Comparison of ENCODE assay signal across 8 mouse cellular contexts in the genomic region with DNA sequence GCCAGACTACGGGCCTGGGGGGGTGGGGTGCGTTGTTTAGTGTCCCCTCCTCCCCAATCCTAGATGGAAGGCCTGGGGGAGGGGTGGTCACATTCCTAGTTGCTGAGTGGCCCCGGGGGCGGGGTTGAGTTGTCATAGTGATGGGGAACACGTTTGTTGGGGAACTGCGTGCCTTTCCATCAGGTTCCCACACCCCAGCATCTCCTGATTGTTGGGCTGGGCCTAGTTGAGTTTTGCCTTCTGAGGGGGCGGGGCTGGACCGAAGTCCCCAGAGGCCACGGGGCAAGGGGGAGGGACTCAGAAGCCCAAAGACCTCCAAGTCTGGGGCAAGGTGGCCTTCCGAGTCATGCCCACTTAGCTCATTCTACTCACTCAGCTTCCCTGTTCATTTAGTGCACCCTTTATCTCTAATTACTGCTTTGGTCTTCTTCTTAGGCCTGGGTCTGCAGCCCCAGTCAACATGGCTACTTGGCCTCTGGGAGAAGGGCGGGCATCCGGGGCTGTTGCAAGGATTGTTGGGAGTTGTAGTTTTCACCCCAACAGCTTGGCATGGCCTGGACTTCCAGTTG. TPM values are rescaled to one million over a fixed set of nuclear protein-coding genes. Genes with fewer than 3 reads are reported as not detected.
DNase-seq lines count a peak whose midpoint lies in the region; ATAC-seq and TF ChIP-seq lines count a peak whose summit lies in the region.

No protein-coding gene starts in this region.

- TF ChIP-seq RAD21 in CH12.LX (IDR thresholded peaks at IDR 0.05; ENCODE audit: low read depth, low read length): no peak

- H3K27me3 ChIP-seq in CH12.LX (replicated peaks): no peaks in the 10 kb centered on the region
- no peaks in the 10 kb centered on the region for H3K27me3 ChIP-seq in heart, embryonic 15.5 days
- H3K27me3 ChIP-seq in lung, embryonic 15.5 days: no peaks in the 10 kb centered on the region

- H3K9ac ChIP-seq in CH12.LX (ENCODE audit: insufficient read depth, low read depth): peak overlapping the region; percentile 31
- H3K9ac ChIP-seq in heart, embryonic 15.5 days: peak overlapping the region; percentile 53
- H3K9ac ChIP-seq in lung, embryonic 15.5 days: peak overlapping the region; percentile 36

- no peak for TF ChIP-seq POLR2A in CH12.LX (IDR thresholded peaks at IDR 0.05; ENCODE audit: low read depth, low read length)
- no peak for TF ChIP-seq POLR2A in embryonic fibroblast, embryonic 13.5 days (IDR thresholded peaks at IDR 0.05; ENCODE audit: low read depth, low read length)

- H3K4me2 ChIP-seq in CH12.LX (ENCODE audit: insufficient read depth, low read depth, poor library complexity, severe bottlenecking): peak overlapping the region; percentile 58
- peak overlapping the region; percentile 78 for H3K4me2 ChIP-seq in heart, embryonic 15.5 days
- H3K4me2 ChIP-seq in lung, embryonic 15.5 days: peak overlapping the region; percentile 74

- WGBS in heart, embryonic 15.5 days: 11% methylated on average over 12 of the region's 12 CpGs
- 8% methylated on average over 12 of the region's 12 CpGs for WGBS in lung, embryonic 15.5 days

- peaks cover 68% of the 10 kb centered on the region for H3K79me2 ChIP-seq in CH12.LX (replicated peaks; ENCODE audit: control insufficient read depth, extremely low read depth, insufficient read depth, poor library complexity, severe bottlenecking)

- dilution Hi-C loops in CH12.LX (cut with MboI; ENCODE audit: extremely low pct_ligation_motif_present, extremely low pct_unique_long_range_greater_than_20kb, low sequenced_read_pairs): no loop called here

- TF ChIP-seq CTCF in CH12.LX (conservative IDR thresholded peaks at IDR 0.05 in 1 of 2, IDR thresholded peaks at IDR 0.05 in 1 of 2; ENCODE audit: low read depth in 2 of 2, low read length in 2 of 2): no peak
- no peak for TF ChIP-seq CTCF in embryonic fibroblast, embryonic 13.5 days (IDR thresholded peaks at IDR 0.05; ENCODE audit: borderline replicate concordance, insufficient read depth, low read length)

- H3K4me3 ChIP-seq in CH12.LX (replicated peaks in 1 of 3; ENCODE audit: low read depth in 2 of 3, low read length in 2 of 3, poor library complexity in 1 of 3): peak overlapping the region in 2 of 3 experiments; percentile 9 to 25
- peak overlapping the region; percentile 37 for H3K4me3 ChIP-seq in embryonic fibroblast, embryonic 13.5 days (ENCODE audit: insufficient read depth, low read length)
- peak overlapping the region; percentile 52 for H3K4me3 ChIP-seq in heart, embryonic 15.5 days
- peak overlapping the region; percentile 40 for H3K4me3 ChIP-seq in lung, embryonic 15.5 days

- no peak for TF ChIP-seq EP300 in CH12.LX (IDR thresholded peaks at IDR 0.05; ENCODE audit: low read length)

- H3K36me3 ChIP-seq in CH12.LX (replicated peaks in 1 of 2; ENCODE audit: control insufficient read depth in 1 of 2, insufficient read depth in 1 of 2, low read length in 1 of 2): peaks cover 26 to 48% of the 10 kb centered on the region in 2 experiments
- peaks cover 21% of the 10 kb centered on the region for H3K36me3 ChIP-seq in heart, embryonic 15.5 days
- H3K36me3 ChIP-seq in lung, embryonic 15.5 days: peaks cover 28% of the 10 kb centered on the region

- DNase-seq in CH12.LX (ENCODE audit: extremely low read depth): peak; percentile 59
- peak; percentile 81 for DNase-seq in adrenal gland, postnatal 25 days
- peak; percentile 94 for DNase-seq in kidney, postnatal 10 days
- DNase-seq in ovary, adult 18-20 months (ENCODE audit: low spot score): peak; percentile 73
- peak; percentile 83 to 86 for DNase-seq in urinary bladder, postnatal 36 days (ENCODE audit: low spot score in 2 of 2)

- H3K9me3 ChIP-seq in CH12.LX (replicated peaks; ENCODE audit: low read length): no peaks in the 10 kb centered on the region
- H3K9me3 ChIP-seq in heart, embryonic 15.5 days (replicated peaks): no peaks in the 10 kb centered on the region
- H3K9me3 ChIP-seq in lung, embryonic 15.5 days: no peaks in the 10 kb centered on the region

- ATAC-seq in heart, embryonic 15.5 days (replicated peaks; ENCODE audit: insufficient number of reproducible peaks, insufficient read depth, low FRiP score, low read depth): peak; percentile 15
- peak; percentile 29 for ATAC-seq in lung, embryonic 15.5 days (ENCODE audit: borderline replicate concordance, extremely low read depth, low FRiP score, low TSS enrichment)

- in situ Hi-C loops in CH12.LX (cut with MboI; ENCODE audit: low pct_ligation_motif_present, low pct_unique_long_range_greater_than_20kb, low sequenced_read_pairs): no loop called here

- H3K4me1 ChIP-seq in CH12.LX (ENCODE audit: control insufficient read depth in 1 of 2, insufficient read depth in 2 of 2): peaks cover 10 to 46% of the 10 kb centered on the region in 2 experiments
- H3K4me1 ChIP-seq in embryonic fibroblast, embryonic 13.5 days (ENCODE audit: control insufficient read depth, insufficient read depth, low read length): peaks cover 10% of the 10 kb centered on the region
- peaks cover 38% of the 10 kb centered on the region for H3K4me1 ChIP-seq in heart, embryonic 15.5 days (replicated peaks)
- H3K4me1 ChIP-seq in lung, embryonic 15.5 days: peaks cover 41% of the 10 kb centered on the region

- H3K27ac ChIP-seq in CH12.LX (ENCODE audit: insufficient read depth, low read depth): peak overlapping the region; percentile 30; the same call in 1 of the 2 replicates
- peak overlapping the region; percentile 93 for H3K27ac ChIP-seq in embryonic fibroblast, embryonic 13.5 days (ENCODE audit: insufficient read depth, low read length)
- peak overlapping the region; percentile 97 for H3K27ac ChIP-seq in heart, embryonic 15.5 days
- H3K27ac ChIP-seq in lung, embryonic 15.5 days: peak overlapping the region; percentile 96

TF ChIP-seq in CH12.LX, 34 proteins besides CTCF, POLR2A, EP300 and RAD21 (continues in another document):
- TF ChIP-seq UBTF (IDR thresholded peaks at IDR 0.05; ENCODE audit: low read depth, low read length) (no peak), USF2 (conservative IDR thresholded peaks at IDR 0.05; ENCODE audit: low read depth, low read length) (no peak), CHD2 (IDR thresholded peaks at IDR 0.05; ENCODE audit: low read length) (0 out of 2 replicates have a peak, but pooled peaks have one; percentile 28), ETS1 (conservative IDR thresholded peaks at IDR 0.05; ENCODE audit: low read depth, low read length) (no peak), E2F4 (IDR thresholded peaks at IDR 0.05; ENCODE audit: insufficient replicate concordance, low read depth, low read length) (no peak), ELF1 (IDR thresholded peaks at IDR 0.05; ENCODE audit: low read depth, low read length) (no peak), NRF1 (IDR thresholded peaks at IDR 0.05; ENCODE audit: low read depth, low read length) (0 out of 2 replicates have a peak, but pooled peaks have one; percentile 36), TCF12 (IDR thresholded peaks at IDR 0.05; ENCODE audit: low read depth, low read length) (no peak), USF1 (IDR thresholded peaks at IDR 0.05; ENCODE audit: low read depth, low read length) (no peak), RCOR1 (conservative IDR thresholded peaks at IDR 0.05; ENCODE audit: low read depth, low read length) (no peak)

RNA-seq across cellular contexts. Expression of gene Hdgf, which starts 4.5 kb away (rescaled TPM):
- total RNA-seq in CH12.LX (2012; rRNA removed) (199 and 223 TPM in 2 replicates), CH12.LX (2014; rRNA removed) (215 and 219 TPM in 2 replicates)
- polyA plus RNA-seq in CH12.LX (2012; ENCODE audit: insufficient read length, low read depth): 468 and 755 TPM in 2 replicates
- total RNA-seq in adrenal gland, postnatal 25 days (2021): 173 and 198 TPM in 2 replicates
- 267 and 287 TPM in 2 replicates for polyA plus RNA-seq in embryonic fibroblast, embryonic 13.5 days (2011; ENCODE audit: insufficient read length, low read depth, missing spikeins)
- 134 and 161 TPM in 2 replicates for polyA plus RNA-seq in heart, embryonic 15.5 days (2015; fragmentation: Nextera tagmentation; extraction: Ambion mirVana)
- polyA plus RNA-seq in lung, embryonic 15.5 days (2015; fragmentation: Nextera tagmentation; extraction: Ambion mirVana): 258 and 260 TPM in 2 replicates

RNA-seq across cellular contexts. Expression of gene Mrpl24, which starts 8.6 kb away (rescaled TPM):
- total RNA-seq in CH12.LX (2012; rRNA removed) (160 and 176 TPM in 2 replicates), CH12.LX (2014; rRNA removed) (166 and 168 TPM in 2 replicates)
- 123 and 156 TPM in 2 replicates for polyA plus RNA-seq in CH12.LX (2012; ENCODE audit: insufficient read length, low read depth)
- 113 and 156 TPM in 2 replicates for total RNA-seq in adrenal gland, postnatal 25 days (2021)
- 130 and 167 TPM in 2 replicates for polyA plus RNA-seq in embryonic fibroblast, embryonic 13.5 days (2011; ENCODE audit: insufficient read length, low read depth, missing spikeins)
- polyA plus RNA-seq in heart, embryonic 15.5 days (2015; fragmentation: Nextera tagmentation; extraction: Ambion mirVana): 59.2 and 60.6 TPM in 2 replicates
- polyA plus RNA-seq in lung, embryonic 15.5 days (2015; fragmentation: Nextera tagmentation; extraction: Ambion mirVana): 70.5 and 70.9 TPM in 2 replicates

RNA-seq across cellular contexts. Expression of gene Isg20l2, which starts 19.5 kb away (rescaled TPM):
- total RNA-seq in CH12.LX (2012; rRNA removed): 40.8 and 52.9 TPM in 2 replicates
- total RNA-seq in CH12.LX (2014; rRNA removed): 68.8 and 76.2 TPM in 2 replicates
- 44.5 and 45.0 TPM in 2 replicates for polyA plus RNA-seq in CH12.LX (2012; ENCODE audit: insufficient read length, low read depth)
- total RNA-seq in adrenal gland, postnatal 25 days (2021): 22.7 and 22.8 TPM in 2 replicates
- polyA plus RNA-seq in embryonic fibroblast, embryonic 13.5 days (2011; ENCODE audit: insufficient read length, low read depth, missing spikeins): 41.6 and 54.7 TPM in 2 replicates
- 23.9 and 33.3 TPM in 2 replicates for polyA plus RNA-seq in heart, embryonic 15.5 days (2015; fragmentation: Nextera tagmentation; extraction: Ambion mirVana)
- 60.1 and 63.0 TPM in 2 replicates for polyA plus RNA-seq in lung, embryonic 15.5 days (2015; fragmentation: Nextera tagmentation; extraction: Ambion mirVana)

RNA-seq across cellular contexts. Expression of gene Rrnad1, which starts 19.9 kb away (rescaled TPM):
- total RNA-seq in CH12.LX (2012; rRNA removed): 11.4 and 12.3 TPM in 2 replicates
- total RNA-seq in CH12.LX (2014; rRNA removed): 7.3 and 8.0 TPM in 2 replicates
- 11.7 and 12.5 TPM in 2 replicates for polyA plus RNA-seq in CH12.LX (2012; ENCODE audit: insufficient read length, low read depth)
- 17.9 and 24.1 TPM in 2 replicates for total RNA-seq in adrenal gland, postnatal 25 days (2021)
- polyA plus RNA-seq in embryonic fibroblast, embryonic 13.5 days (2011; ENCODE audit: insufficient read length, low read depth, missing spikeins): 11.4 and 12.0 TPM in 2 replicates
- 12.2 and 17.4 TPM in 2 replicates for polyA plus RNA-seq in heart, embryonic 15.5 days (2015; fragmentation: Nextera tagmentation; extraction: Ambion mirVana)
- polyA plus RNA-seq in lung, embryonic 15.5 days (2015; fragmentation: Nextera tagmentation; extraction: Ambion mirVana): 18.3 and 18.5 TPM in 2 replicates

RNA-seq across cellular contexts. Expression of gene Prcc, which starts 25.2 kb away (rescaled TPM):
- total RNA-seq in CH12.LX (2012; rRNA removed): 48.6 and 51.7 TPM in 2 replicates
- total RNA-seq in CH12.LX (2014; rRNA removed): 24.8 and 26.4 TPM in 2 replicates
- polyA plus RNA-seq in CH12.LX (2012; ENCODE audit: insufficient read length, low read depth): 55.7 and 58.5 TPM in 2 replicates
- 55.3 and 56.1 TPM in 2 replicates for total RNA-seq in adrenal gland, postnatal 25 days (2021)
- 27.5 and 34.2 TPM in 2 replicates for polyA plus RNA-seq in embryonic fibroblast, embryonic 13.5 days (2011; ENCODE audit: insufficient read length, low read depth, missing spikeins)
- polyA plus RNA-seq in heart, embryonic 15.5 days (2015; fragmentation: Nextera tagmentation; extraction: Ambion mirVana): 11.3 and 12.7 TPM in 2 replicates
- 12.1 and 12.3 TPM in 2 replicates for polyA plus RNA-seq in lung, embryonic 15.5 days (2015; fragmentation: Nextera tagmentation; extraction: Ambion mirVana)

Comparison
In these comparisons a context has a peak if more than half of its experiments do, and no peak if none do; other contexts are left out.
1. Peak in every context shown above with its lines: DNase-seq, ATAC-seq, H3K4me3 ChIP-seq and H3K27ac ChIP-seq.
2. H3K27ac ChIP-seq: peak in every context shown above with its lines; median percentile 97 in heart, embryonic 15.5 days; 96 in lung, embryonic 15.5 days; 93 in embryonic fibroblast, embryonic 13.5 days; 30 in CH12.LX.